Mouse (Mus musculus): ENCODE data around the gene Mmachc. TPM values are rescaled to one million over a fixed set of nuclear protein-coding genes. Genes with fewer than 3 reads are reported as not detected.
"Not testable (repeated sequence)": the region's sequence is repeated elsewhere in the genome, so short reads cannot be mapped to it uniquely, and the experiment has no call there.

Gene Mmachc
- polyA plus RNA-seq, 1 experiment from 2014 or later = 32.0 TPM

DNA sequence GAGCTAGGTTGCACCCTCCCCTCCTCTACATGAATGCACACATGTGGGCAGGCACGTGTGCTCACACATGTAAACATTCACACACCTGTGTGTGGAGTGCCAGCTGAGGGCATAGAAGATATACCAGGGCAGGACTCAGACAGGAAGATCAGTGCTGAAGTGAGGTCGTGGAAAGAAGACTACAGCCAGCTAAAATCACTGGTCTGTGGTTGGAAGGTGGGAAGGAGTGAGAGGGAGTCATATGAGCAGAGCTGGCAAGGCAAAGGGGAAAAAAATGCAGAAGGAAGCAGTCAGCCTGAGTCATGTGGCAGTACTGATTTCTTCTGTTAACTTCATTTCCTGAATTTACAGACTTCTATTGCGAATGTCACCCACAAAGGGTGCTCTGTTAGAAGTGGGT lies 40.1 kb downstream of the Mmachc start:
- 67% methylated on average over 3 of the region's 3 CpGs for WGBS
- Histone ChIP-seq H3K9ac (replicated peaks) (no peak overlapping the region), H3K9me3 (no peaks in the 10 kb centered on the region), H3K36me3 (no peaks in the 10 kb centered on the region), H3K27me3 (no peaks in the 10 kb centered on the region), H3K4me2 (replicated peaks) (no peak overlapping the region), H3K27ac (replicated peaks) (no peak overlapping the region), H3K4me3 (no peak overlapping the region), H3K4me1 (no peaks in the 10 kb centered on the region)
- ATAC-seq (ENCODE audit: low FRiP score, low read depth) = no peak

DNA sequence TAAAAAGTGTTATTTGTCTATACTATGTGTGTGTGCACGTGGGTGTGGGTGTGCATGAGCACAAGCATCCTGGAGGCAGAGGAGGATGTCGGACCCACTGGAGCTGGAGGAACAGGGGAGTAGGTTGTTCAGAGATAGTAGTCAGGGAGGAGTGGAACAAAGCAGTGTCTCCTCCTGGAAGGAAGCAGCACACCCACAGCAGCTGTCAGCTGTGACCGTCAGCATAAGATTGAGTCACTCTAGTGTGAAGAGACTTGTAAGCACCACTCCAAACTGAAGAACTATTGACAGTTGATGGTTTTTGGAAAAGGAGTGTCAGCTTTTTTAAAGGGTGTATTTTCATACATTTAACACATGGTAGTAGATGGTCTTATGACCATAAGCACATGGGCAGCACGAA lies 41.6 kb downstream of the Mmachc start:
- 74% methylated on average over 4 of the region's 4 CpGs for WGBS
- Histone ChIP-seq H3K9me3 (no peaks in the 10 kb centered on the region), H3K27me3 (no peaks in the 10 kb centered on the region), H3K4me2 (replicated peaks) (no peak overlapping the region), H3K27ac (replicated peaks) (no peak overlapping the region), H3K9ac (replicated peaks) (no peak overlapping the region), H3K36me3 (no peaks in the 10 kb centered on the region), H3K4me3 (no peak overlapping the region), H3K4me1 (no peaks in the 10 kb centered on the region)
- no peak for ATAC-seq (ENCODE audit: low FRiP score, low read depth)

DNA sequence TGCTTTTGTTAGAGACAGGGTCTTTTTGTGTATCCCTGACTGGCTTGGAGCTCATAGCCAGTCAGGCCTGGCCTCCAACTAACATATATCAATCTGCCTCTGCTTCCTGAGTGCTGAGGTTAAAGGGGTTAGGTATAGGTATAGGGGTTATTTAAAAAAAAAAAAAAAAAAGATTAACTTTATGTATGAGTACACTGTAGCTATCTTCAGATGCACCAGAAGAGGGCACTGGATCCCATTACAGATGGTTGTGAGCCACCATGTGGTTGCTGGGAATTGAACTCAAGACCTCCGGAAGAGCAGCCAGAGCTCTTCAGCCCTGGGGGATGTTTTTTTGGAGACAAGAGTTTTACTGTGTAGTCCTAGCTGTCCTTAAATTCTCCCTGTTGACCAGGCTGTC lies 46.2 kb downstream of the Mmachc start:
- no peak for ATAC-seq (ENCODE audit: low FRiP score, low read depth)
- H3K4me1 ChIP-seq = no peaks in the 10 kb centered on the region
- no peak overlapping the region for H3K4me3 ChIP-seq
- no peak overlapping the region for H3K9ac ChIP-seq (replicated peaks)
- H3K27ac ChIP-seq (replicated peaks) = no peak overlapping the region
- H3K9me3 ChIP-seq = no peaks in the 10 kb centered on the region
- WGBS = 92% methylated on average over 1 of the region's 1 CpGs
- H3K27me3 ChIP-seq = no peaks in the 10 kb centered on the region
- H3K36me3 ChIP-seq = no peaks in the 10 kb centered on the region
- H3K4me2 ChIP-seq (replicated peaks) = no peak overlapping the region

DNA sequence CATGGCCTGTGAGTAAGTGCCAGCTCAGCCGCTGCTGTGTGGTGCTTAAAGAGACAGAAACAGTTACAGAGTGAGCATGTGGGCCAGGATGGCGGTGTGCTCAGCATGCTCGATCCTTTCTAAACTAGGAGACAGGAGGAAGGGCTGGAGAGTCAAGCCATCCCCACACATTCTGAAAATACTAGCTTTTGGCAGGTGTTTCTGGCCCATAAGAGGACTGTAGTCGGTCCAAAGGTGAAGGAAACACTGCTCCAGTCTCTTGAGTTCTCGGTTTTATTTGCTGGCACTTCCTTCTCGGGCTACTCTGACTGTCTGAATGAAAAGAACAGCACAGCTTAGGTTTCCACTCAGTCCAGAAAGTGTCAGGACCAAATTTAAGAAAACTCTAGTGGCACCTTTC lies 47.4 kb downstream of the Mmachc start:
- no peak overlapping the region for H3K9ac ChIP-seq (replicated peaks)
- H3K4me3 ChIP-seq = no peak overlapping the region
- no peaks in the 10 kb centered on the region for H3K4me1 ChIP-seq
- no peak for ATAC-seq (ENCODE audit: low FRiP score, low read depth)
- no peaks in the 10 kb centered on the region for H3K36me3 ChIP-seq
- H3K9me3 ChIP-seq = no peaks in the 10 kb centered on the region
- no peaks in the 10 kb centered on the region for H3K27me3 ChIP-seq
- WGBS = 75% methylated on average over 6 of the region's 6 CpGs
- no peak overlapping the region for H3K4me2 ChIP-seq (replicated peaks)
- no peak overlapping the region for H3K27ac ChIP-seq (replicated peaks)

DNA sequence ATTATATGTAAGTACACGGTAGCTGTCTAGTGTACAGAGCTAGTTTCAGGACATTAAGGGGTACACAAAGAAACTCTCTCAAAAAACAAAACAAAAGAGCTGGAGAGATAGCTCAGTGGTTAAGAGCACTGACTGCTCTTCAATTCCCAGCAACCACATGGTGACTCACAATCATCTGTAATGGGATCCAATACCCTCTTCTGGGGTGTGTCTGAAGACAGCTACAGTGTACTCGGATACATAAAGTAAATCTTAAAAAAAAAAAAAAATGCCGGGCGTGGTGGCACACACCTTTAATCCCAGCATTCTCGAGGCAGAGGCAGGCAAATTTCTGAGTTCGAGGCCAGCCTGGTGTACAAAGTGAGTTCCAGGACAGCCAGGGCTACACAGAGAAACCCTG lies 48.3 kb downstream of the Mmachc start:
- H3K4me1 ChIP-seq; H3K27me3 ChIP-seq; H3K27ac ChIP-seq (replicated peaks); H3K9me3 ChIP-seq; ATAC-seq (ENCODE audit: low FRiP score, low read depth); H3K9ac ChIP-seq (replicated peaks); H3K36me3 ChIP-seq; H3K4me2 ChIP-seq (replicated peaks); H3K4me3 ChIP-seq: not testable (repeated sequence)
- 92% methylated on average over 6 of the region's 6 CpGs for WGBS

DNA sequence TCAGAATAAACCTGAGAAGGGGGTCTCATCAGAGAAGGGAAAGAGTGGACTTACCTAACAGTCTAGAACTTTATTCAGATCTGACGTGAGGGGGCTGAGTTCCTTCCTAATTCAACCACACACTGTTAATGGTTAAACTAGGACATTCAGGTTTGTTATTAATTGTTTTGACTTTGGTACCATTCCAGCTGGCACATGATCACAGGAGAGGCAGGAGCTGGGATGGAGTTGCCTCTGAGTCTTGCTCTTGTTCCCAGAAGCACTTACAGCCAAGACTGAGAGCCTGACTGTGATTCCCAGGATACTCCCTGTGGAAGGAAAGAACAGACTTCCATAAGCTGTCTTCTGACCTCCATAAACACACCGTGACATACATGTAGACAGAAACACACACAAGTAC lies 48.7 kb downstream of the Mmachc start:
- WGBS = 89% methylated on average over 2 of the region's 2 CpGs
- H3K27ac ChIP-seq (replicated peaks) = no peak overlapping the region
- no peak overlapping the region for H3K4me3 ChIP-seq

DNA sequence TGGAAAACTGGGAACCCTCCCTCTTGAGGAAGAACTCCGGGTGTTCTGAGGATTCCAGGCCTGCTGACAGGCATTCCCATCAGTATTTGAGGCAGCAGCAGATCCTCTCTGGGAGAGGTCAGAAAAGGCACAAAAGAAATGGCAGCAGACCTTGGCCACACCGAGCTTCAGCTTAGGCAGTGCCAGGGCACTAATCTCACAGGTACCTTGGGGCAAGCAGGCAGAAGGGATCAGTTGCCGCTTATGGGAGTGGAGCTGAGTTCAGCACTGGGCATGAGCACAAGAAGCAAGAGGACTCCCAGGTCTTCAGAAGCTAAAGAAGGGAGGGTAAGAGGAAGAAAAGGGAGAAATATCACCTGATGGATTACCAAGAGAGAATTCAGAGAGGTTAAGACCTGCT lies 50.2 kb downstream of the Mmachc start:
- H3K9ac ChIP-seq (replicated peaks) = no peak overlapping the region
- H3K27me3 ChIP-seq = no peaks in the 10 kb centered on the region
- WGBS = 45% methylated on average over 3 of the region's 3 CpGs
- H3K36me3 ChIP-seq = no peaks in the 10 kb centered on the region
- no peaks in the 10 kb centered on the region for H3K9me3 ChIP-seq
- H3K4me3 ChIP-seq = no peak overlapping the region
- H3K4me2 ChIP-seq (replicated peaks) = no peak overlapping the region
- no peak for ATAC-seq (ENCODE audit: low FRiP score, low read depth)
- H3K4me1 ChIP-seq = no peaks in the 10 kb centered on the region
- H3K27ac ChIP-seq (replicated peaks) = no peak overlapping the region

More for the DNA sequence above, 48.7 kb downstream of the Mmachc start:
- no peaks in the 10 kb centered on the region for H3K9me3 ChIP-seq
- no peak overlapping the region for H3K9ac ChIP-seq (replicated peaks)
- H3K4me2 ChIP-seq (replicated peaks) = no peak overlapping the region
- H3K4me1 ChIP-seq = no peaks in the 10 kb centered on the region
- no peak for ATAC-seq (ENCODE audit: low FRiP score, low read depth)
- no peaks in the 10 kb centered on the region for H3K36me3 ChIP-seq
- no peaks in the 10 kb centered on the region for H3K27me3 ChIP-seq

DNA sequence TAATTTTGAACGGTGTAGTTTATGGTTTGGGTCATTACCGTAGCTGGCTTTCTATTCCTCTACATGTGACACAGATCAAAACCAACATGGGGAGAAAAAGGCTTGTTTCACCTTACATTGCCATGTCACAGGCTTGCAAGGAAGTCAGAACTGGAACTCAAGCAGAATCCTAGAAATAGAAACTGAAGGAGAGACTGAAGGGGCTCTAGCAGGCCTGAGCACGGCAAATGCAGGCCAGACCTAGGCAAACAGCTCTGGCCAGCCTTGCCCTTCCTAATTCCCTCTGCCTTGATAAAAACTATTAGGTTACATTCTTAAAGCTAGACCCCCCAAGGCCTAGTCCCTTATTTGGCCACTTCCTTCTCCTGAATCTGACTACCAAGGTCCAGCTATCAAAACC lies 52.5 kb downstream of the Mmachc start:
- ATAC-seq (ENCODE audit: low FRiP score, low read depth) = no peak
- Histone ChIP-seq H3K27me3 (no peaks in the 10 kb centered on the region), H3K36me3 (no peaks in the 10 kb centered on the region), H3K4me1 (peaks cover 3% of the 10 kb centered on the region; the same call in 1 of the 2 replicates), H3K4me3 (no peak overlapping the region), H3K9ac (replicated peaks) (no peak overlapping the region), H3K4me2 (replicated peaks) (no peak overlapping the region), H3K27ac (replicated peaks) (no peak overlapping the region), H3K9me3 (no peaks in the 10 kb centered on the region)
- 76% methylated on average over 3 of the region's 3 CpGs for WGBS

DNA sequence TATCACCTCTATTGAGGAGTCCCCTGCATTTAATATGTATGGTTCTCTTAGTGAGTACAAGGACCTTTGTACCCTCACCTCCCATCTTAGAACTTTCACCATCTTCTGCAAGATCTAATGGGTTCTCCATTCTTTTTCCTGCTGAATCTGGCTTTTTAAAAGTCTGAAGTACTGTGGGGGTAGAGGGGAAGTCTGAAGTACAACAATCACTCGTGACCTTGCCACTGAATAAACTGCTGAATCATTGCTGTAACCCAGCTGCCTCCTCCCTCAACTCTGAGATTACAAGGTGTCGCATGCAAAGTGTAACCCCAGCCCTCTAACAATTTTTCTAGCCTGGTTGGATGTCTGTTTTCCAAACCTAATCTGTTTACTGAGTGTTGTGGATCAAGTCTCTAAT lies 53.1 kb downstream of the Mmachc start:
- no peak overlapping the region for H3K4me2 ChIP-seq (replicated peaks)
- no peak for ATAC-seq (ENCODE audit: low FRiP score, low read depth)
- no peaks in the 10 kb centered on the region for H3K9me3 ChIP-seq
- peaks cover 7% of the 10 kb centered on the region for H3K4me1 ChIP-seq
- no peaks in the 10 kb centered on the region for H3K36me3 ChIP-seq
- WGBS = 77% methylated on average over 2 of the region's 2 CpGs
- H3K27ac ChIP-seq (replicated peaks) = no peak overlapping the region
- H3K4me3 ChIP-seq = no peak overlapping the region
- H3K27me3 ChIP-seq = no peaks in the 10 kb centered on the region
- H3K9ac ChIP-seq (replicated peaks) = no peak overlapping the region

DNA sequence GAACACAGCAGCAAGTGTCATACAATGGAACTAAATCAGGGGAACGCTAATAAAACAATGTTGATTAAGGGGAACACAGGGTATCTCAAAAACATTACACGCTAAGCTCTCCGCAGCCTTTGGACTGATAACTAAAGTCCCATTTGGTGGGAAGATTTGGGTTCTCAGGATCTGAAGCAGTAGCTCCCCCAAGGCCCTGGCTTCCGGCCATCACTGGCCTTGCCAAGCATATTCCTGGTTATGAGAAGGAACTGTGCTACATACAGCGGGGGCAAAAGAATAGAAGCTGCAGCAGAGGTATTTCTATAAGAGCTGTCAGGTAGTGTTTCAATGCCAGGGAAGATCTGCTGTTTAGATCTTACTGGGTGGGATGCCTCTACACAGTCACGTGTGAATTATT lies 55.0 kb downstream of the Mmachc start:
- Histone ChIP-seq H3K27ac (replicated peaks) (no peak overlapping the region), H3K4me1 (peaks cover 24% of the 10 kb centered on the region), H3K4me3 (no peak overlapping the region), H3K9ac (replicated peaks) (no peak overlapping the region), H3K4me2 (replicated peaks) (no peak overlapping the region), H3K36me3 (peaks cover 9% of the 10 kb centered on the region; the same call in 1 of the 2 replicates), H3K27me3 (no peaks in the 10 kb centered on the region), H3K9me3 (no peaks in the 10 kb centered on the region)
- 92% methylated on average over 6 of the region's 6 CpGs for WGBS
- ATAC-seq (ENCODE audit: low FRiP score, low read depth) = no peak

Other genes with a start within 250 kb of the Mmachc start
- 37.4 and 38.8 TPM in 2 replicates for gene Mast2, start 244.2 kb downstream of the Mmachc start, polyA plus RNA-seq (2016; fragmentation: Nextera tagmentation; extraction: Ambion mirVana)
- gene Ipp, start 200.9 kb downstream of the Mmachc start, polyA plus RNA-seq (2016; fragmentation: Nextera tagmentation; extraction: Ambion mirVana) = 16.5 and 16.8 TPM in 2 replicates
- gene Tmem69, start 152.5 kb downstream of the Mmachc start, polyA plus RNA-seq (2016; fragmentation: Nextera tagmentation; extraction: Ambion mirVana) = 27.3 and 29.1 TPM in 2 replicates
- gene Gpbp1l1, start 150.7 kb downstream of the Mmachc start, polyA plus RNA-seq (2016; fragmentation: Nextera tagmentation; extraction: Ambion mirVana) = 27.3 and 32.0 TPM in 2 replicates
- gene Ccdc17, start 111.8 kb downstream of the Mmachc start, polyA plus RNA-seq (2016; fragmentation: Nextera tagmentation; extraction: Ambion mirVana) = 3.4 and 4.6 TPM in 2 replicates
- gene Nasp, start 80.5 kb downstream of the Mmachc start, polyA plus RNA-seq (2016; fragmentation: Nextera tagmentation; extraction: Ambion mirVana) = 229 and 242 TPM in 2 replicates
- gene Akr1a1, start 56.7 kb downstream of the Mmachc start, polyA plus RNA-seq (2016; fragmentation: Nextera tagmentation; extraction: Ambion mirVana) = 463 and 513 TPM in 2 replicates
- gene Prdx1, start 22.9 kb downstream of the Mmachc start, polyA plus RNA-seq (2016; fragmentation: Nextera tagmentation; extraction: Ambion mirVana) = 740 and 818 TPM in 2 replicates
- 27.6 and 28.9 TPM in 2 replicates for gene Ccdc163, start 103 bp upstream of the Mmachc start, polyA plus RNA-seq (2016; fragmentation: Nextera tagmentation; extraction: Ambion mirVana)
- gene Tesk2, start 12.5 kb upstream of the Mmachc start, polyA plus RNA-seq (2016; fragmentation: Nextera tagmentation; extraction: Ambion mirVana) = 5.3 and 5.7 TPM in 2 replicates
- 29.5 and 33.5 TPM in 2 replicates for gene Toe1, start 99.2 kb upstream of the Mmachc start, polyA plus RNA-seq (2016; fragmentation: Nextera tagmentation; extraction: Ambion mirVana)
- 14.9 and 17.3 TPM in 2 replicates for gene Mutyh, start 99.3 kb upstream of the Mmachc start, polyA plus RNA-seq (2016; fragmentation: Nextera tagmentation; extraction: Ambion mirVana)
- 0.45 and 0.79 TPM in 2 replicates for gene Hpdl, start 113.3 kb upstream of the Mmachc start, polyA plus RNA-seq (2016; fragmentation: Nextera tagmentation; extraction: Ambion mirVana)
- gene Zswim5, start 169.0 kb upstream of the Mmachc start, polyA plus RNA-seq (2016; fragmentation: Nextera tagmentation; extraction: Ambion mirVana) = 9.6 and 10.6 TPM in 2 replicates